ENCODE assay signal across 19 mouse cellular contexts in the genomic region with DNA sequence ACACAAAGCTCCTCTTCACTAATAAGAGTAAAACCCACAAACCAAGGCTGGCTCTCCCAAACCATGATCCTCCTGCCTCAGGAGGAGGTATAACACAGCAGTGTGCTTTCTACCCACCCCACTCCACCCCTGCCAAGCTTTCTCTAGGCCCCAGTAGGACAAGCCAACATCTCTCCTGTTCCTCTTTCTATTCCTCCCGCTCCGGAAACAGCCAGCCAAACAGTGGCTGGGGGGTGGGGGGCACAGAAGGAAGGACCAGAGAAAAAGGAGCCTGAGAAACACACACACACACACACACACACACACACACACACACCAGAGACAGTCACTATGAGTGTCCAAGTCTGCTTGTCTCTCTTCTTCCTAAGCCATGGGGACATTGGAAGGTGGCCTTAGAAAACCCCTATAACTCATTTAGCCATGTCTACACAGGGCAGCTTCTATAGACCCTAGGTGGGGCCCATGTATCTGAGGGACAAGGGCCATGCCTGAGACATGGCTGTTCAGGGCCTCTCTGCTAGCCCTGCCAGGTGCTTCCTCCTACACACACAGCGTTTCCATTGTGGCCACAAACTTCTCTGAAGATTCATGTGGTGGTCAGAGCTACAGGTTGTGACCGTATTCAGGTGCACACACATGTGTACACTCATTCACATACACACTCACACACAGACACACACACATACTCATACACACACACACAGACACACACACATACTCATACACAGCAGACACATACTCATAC. TPM values are rescaled to one million over a fixed set of nuclear protein-coding genes. Genes with fewer than 3 reads are reported as not detected.
DNase-seq lines count a peak whose midpoint lies in the region; ATAC-seq and TF ChIP-seq lines count a peak whose summit lies in the region.
"Had no signal": no experiment of that assay in that cellular context is flagged by ENCODE, and none has a peak within 500 bp of the region (broad histone marks: within the 10 kb centered on the region; RNA-seq: fewer than 3 reads in every experiment).

No protein-coding gene starts in this region.

- H3K36me3 ChIP-seq in heart, embryonic 10.5 days: no peaks in the 10 kb centered on the region
- no peaks in the 10 kb centered on the region for H3K36me3 ChIP-seq in thymus, adult 2 months (ENCODE audit: control insufficient read depth, insufficient read depth, low read length)
- peaks cover 40% of the 10 kb centered on the region for H3K36me3 ChIP-seq in megakaryocyte, embryonic 14.5 days (replicated peaks; ENCODE audit: low read length)
- H3K36me3 ChIP-seq in hindbrain, postnatal 0 days (ENCODE audit: insufficient read depth, low read length): no peaks in the 10 kb centered on the region
- H3K36me3 ChIP-seq: kidney, embryonic 15.5 days had no signal

- no peak for TF ChIP-seq POLR2A in thymus, adult 2 months (IDR thresholded peaks at IDR 0.05; ENCODE audit: control insufficient read depth, extremely low read depth, insufficient read depth, low read length, poor library complexity)

- no peak overlapping the region for H3K4me3 ChIP-seq in heart, embryonic 10.5 days
- no peak overlapping the region for H3K4me3 ChIP-seq in thymus, adult 2 months (ENCODE audit: control insufficient read depth, insufficient read depth, low read length)
- peak overlapping the region; percentile 42 for H3K4me3 ChIP-seq in megakaryocyte, embryonic 14.5 days (replicated peaks)
- no peak overlapping the region for H3K4me3 ChIP-seq in hindbrain, postnatal 0 days (ENCODE audit: low read length)
- H3K4me3 ChIP-seq: erythroblast, embryonic 14.5 days; heart, embryonic 12.5 days; intestine, embryonic 15.5 days; kidney, embryonic 15.5 days; layer of hippocampus, adult 2 months; midbrain, embryonic 13.5 days had no signal

- WGBS in heart, embryonic 10.5 days: 92% methylated on average over 4 of the region's 4 CpGs
- WGBS in thymus, adult 2 months: 12% methylated on average over 4 of the region's 4 CpGs
- WGBS in hindbrain, postnatal 0 days: 90% methylated on average over 4 of the region's 4 CpGs

- H3K9me3 ChIP-seq in heart, embryonic 10.5 days: no peaks in the 10 kb centered on the region
- H3K9me3 ChIP-seq in megakaryocyte, embryonic 14.5 days: peaks cover 6% of the 10 kb centered on the region
- H3K9me3 ChIP-seq in hindbrain, postnatal 0 days (ENCODE audit: low read length): no peaks in the 10 kb centered on the region
- H3K9me3 ChIP-seq: heart, embryonic 12.5 days; intestine, embryonic 15.5 days; kidney, embryonic 15.5 days; midbrain, embryonic 13.5 days had no signal

- no peak overlapping the region for H3K4me2 ChIP-seq in hindbrain, postnatal 0 days (ENCODE audit: low read depth, low read length)
- H3K4me2 ChIP-seq: heart, embryonic 12.5 days; intestine, embryonic 15.5 days; kidney, embryonic 15.5 days; midbrain, embryonic 13.5 days had no signal

- H3K4me1 ChIP-seq in heart, embryonic 10.5 days: peaks cover 9% of the 10 kb centered on the region; the same call in 1 of the 2 replicates
- peaks cover 49% of the 10 kb centered on the region for H3K4me1 ChIP-seq in thymus, adult 2 months (replicated peaks; ENCODE audit: control insufficient read depth, insufficient read depth, low read length)
- H3K4me1 ChIP-seq in megakaryocyte, embryonic 14.5 days: peaks cover 29% of the 10 kb centered on the region
- H3K4me1 ChIP-seq in hindbrain, postnatal 0 days (ENCODE audit: insufficient read depth, low read length): no peaks in the 10 kb centered on the region
- H3K4me1 ChIP-seq: midbrain, embryonic 13.5 days had no signal

- no peak for ATAC-seq in hindbrain, postnatal 0 days
- ATAC-seq: forebrain, postnatal 0 days; intestine, embryonic 15.5 days; midbrain, embryonic 13.5 days; Patski had no signal

- no peaks in the 10 kb centered on the region; the same call in 1 of the 2 replicates for H3K27me3 ChIP-seq in heart, embryonic 10.5 days (ENCODE audit: insufficient read depth, poor library complexity, severe bottlenecking)
- no peaks in the 10 kb centered on the region for H3K27me3 ChIP-seq in thymus, adult 2 months (ENCODE audit: control insufficient read depth, insufficient read depth, low read length)
- no peaks in the 10 kb centered on the region for H3K27me3 ChIP-seq in megakaryocyte, embryonic 14.5 days (replicated peaks)
- H3K27me3 ChIP-seq in hindbrain, postnatal 0 days (ENCODE audit: insufficient read depth, low read length): no peaks in the 10 kb centered on the region
- H3K27me3 ChIP-seq: heart, embryonic 12.5 days; intestine, embryonic 15.5 days; kidney, embryonic 15.5 days; midbrain, embryonic 13.5 days; Patski had no signal

- TF ChIP-seq CTCF in thymus, adult 2 months (IDR thresholded peaks at IDR 0.05; ENCODE audit: borderline replicate concordance, control insufficient read depth, extremely low read depth, insufficient read depth, low read length, poor library complexity): no peak
- no peak for TF ChIP-seq CTCF in hindbrain, postnatal 0 days (IDR thresholded peaks at IDR 0.05; ENCODE audit: low read depth)

- no peak overlapping the region for H3K27ac ChIP-seq in heart, embryonic 10.5 days
- peak overlapping the region; percentile 21; the same call in 1 of the 2 replicates for H3K27ac ChIP-seq in thymus, adult 2 months (ENCODE audit: control insufficient read depth, insufficient read depth, low read length)
- H3K27ac ChIP-seq in hindbrain, postnatal 0 days: no peak overlapping the region
- H3K27ac ChIP-seq: intestine, embryonic 15.5 days; kidney, embryonic 15.5 days; midbrain, embryonic 13.5 days had no signal

- no peak overlapping the region for H3K9ac ChIP-seq in hindbrain, postnatal 0 days (replicated peaks; ENCODE audit: low read length)
- H3K9ac ChIP-seq: forebrain, postnatal 0 days; heart, embryonic 12.5 days; intestine, embryonic 15.5 days; kidney, embryonic 15.5 days; midbrain, embryonic 13.5 days had no signal

- peak; percentile 26 for DNase-seq in heart, adult 8-10 months (ENCODE audit: low spot score)
- DNase-seq in heart, embryonic 10.5 days (ENCODE audit: low spot score): no peak
- peak; percentile 24 for DNase-seq in thymus, adult 2 months
- no peak for DNase-seq in thymus, adult 18-20 months
- DNase-seq in hindbrain, postnatal 0 days (ENCODE audit: low spot score): no peak
- DNase-seq in cerebellum, postnatal 36 days: no peak
- no peak for DNase-seq in frontal cortex, postnatal 14 days (ENCODE audit: low spot score in 2 of 2)
- DNase-seq: cerebellum, adult 9-10 months; forebrain, postnatal 0 days; gastrocnemius, postnatal 10 days; lung, postnatal 10 days had no signal

RNA-seq across cellular contexts. Expression of a gene that starts 12.8 kb away (rescaled TPM):
- total RNA-seq in heart, adult 8-10 months (2022): 1 to 10 TPM; 3.5 to 4.9 (median 3.8) TPM
- polyA plus RNA-seq in heart, embryonic 10.5 days (2016; fragmentation: Nextera tagmentation; extraction: Ambion mirVana): 5.7 and 6.3 TPM in 2 replicates
- polyA plus RNA-seq in thymus, adult 2 months (2012; rRNA removed): 33.9 and 43.2 TPM in 2 replicates
- 1.1 and 1.6 TPM in 2 replicates for polyA plus RNA-seq in megakaryocyte, embryonic 14.5 days (2012; ENCODE audit: insufficient read depth, low replicate concordance)
- total RNA-seq in hindbrain, postnatal 0 days (2014; rRNA removed): 8.5 and 10.0 TPM in 2 replicates
- polyA plus RNA-seq in hindbrain, postnatal 0 days (2015; fragmentation: Nextera tagmentation; extraction: Ambion mirVana): 9.1 and 9.3 TPM in 2 replicates

RNA-seq across cellular contexts. Expression of a gene that starts 43.5 kb away (rescaled TPM):
- 1 to 10 TPM; 5.5 to 7.6 (median 5.6) TPM for total RNA-seq in heart, adult 8-10 months (2022)
- polyA plus RNA-seq in heart, embryonic 10.5 days (2016; fragmentation: Nextera tagmentation; extraction: Ambion mirVana): 0.11 and 0.53 TPM in 2 replicates
- 3.5 and 4.6 TPM in 2 replicates for polyA plus RNA-seq in thymus, adult 2 months (2012; rRNA removed)
- 4.6 and 9.2 TPM in 2 replicates for polyA plus RNA-seq in megakaryocyte, embryonic 14.5 days (2012; ENCODE audit: insufficient read depth, low replicate concordance)
- 20.6 and 31.8 TPM in 2 replicates for total RNA-seq in hindbrain, postnatal 0 days (2014; rRNA removed)
- polyA plus RNA-seq in hindbrain, postnatal 0 days (2015; fragmentation: Nextera tagmentation; extraction: Ambion mirVana): 3.5 and 4.0 TPM in 2 replicates

Comparison
In these comparisons a context has a peak if more than half of its experiments do, and no peak if none do; other contexts are left out.
1. DNase-seq: peak in heart, adult 8-10 months (single experiment) and thymus, adult 2 months (single experiment); none in heart, embryonic 10.5 days (single experiment), thymus, adult 18-20 months (0 of 2), hindbrain, postnatal 0 days (single experiment), cerebellum, postnatal 36 days (0 of 2) and frontal cortex, postnatal 14 days (0 of 2).